ENCODE assay signal across 10 mouse cellular contexts in genomic region chr1:62244191-62244984, GRCm38 (mm10).
A peak's percentile ranks its signal among the peaks of the same experiment; 100 is the strongest.
DNase-seq lines count a peak whose midpoint lies in the region; ATAC-seq lines count a peak whose summit lies in the region.
"Had no signal": no experiment of that assay in that cellular context is flagged by ENCODE, and none has a peak within 500 bp of the region (broad histone marks: within the 10 kb centered on the region; RNA-seq: fewer than 3 reads in every experiment).

No protein-coding gene starts in this region.

- H3K27me3 ChIP-seq in intestine, embryonic 16.5 days (replicated peaks; ENCODE audit: control insufficient read depth, insufficient read depth, low read length), result no peaks in the 10 kb centered on the region
- no peaks in the 10 kb centered on the region for H3K27me3 ChIP-seq in intestine, embryonic 15.5 days (replicated peaks)
- H3K27me3 ChIP-seq in limb, embryonic 11.5 days (ENCODE audit: control insufficient read depth, insufficient read depth, low read length), result no peaks in the 10 kb centered on the region

- no peaks in the 10 kb centered on the region for H3K36me3 ChIP-seq in intestine, embryonic 16.5 days (ENCODE audit: control insufficient read depth, insufficient read depth, low read length)
- H3K36me3 ChIP-seq in intestine, embryonic 15.5 days, result no peaks in the 10 kb centered on the region
- no peaks in the 10 kb centered on the region for H3K36me3 ChIP-seq in limb, embryonic 11.5 days (ENCODE audit: control insufficient read depth, insufficient read depth, low read length)

- H3K4me3 ChIP-seq in intestine, embryonic 16.5 days (ENCODE audit: low read length), result no peak overlapping the region
- H3K4me3 ChIP-seq in intestine, embryonic 15.5 days (replicated peaks), result no peak overlapping the region
- H3K4me3 ChIP-seq in limb, embryonic 11.5 days (ENCODE audit: low read depth, low read length), result no peak overlapping the region
- H3K4me3 ChIP-seq: left cerebral cortex, adult 2 months had no signal

- H3K4me1 ChIP-seq in intestine, embryonic 16.5 days (ENCODE audit: control insufficient read depth, insufficient read depth, low read length), result 0 out of 2 replicates have a peak, but pooled peaks cover 2% of the 10 kb centered on the region
- H3K4me1 ChIP-seq in intestine, embryonic 15.5 days (replicated peaks), result no peaks in the 10 kb centered on the region
- peaks cover 2% of the 10 kb centered on the region; the same call in 1 of the 2 replicates for H3K4me1 ChIP-seq in limb, embryonic 11.5 days (ENCODE audit: control insufficient read depth, insufficient read depth, low read length)

- DNase-seq in brain, adult 2 months (ENCODE audit: low read depth, low spot score), result peak; percentile 35
- peak; percentile 36 for DNase-seq in embryo, embryonic 10.5 days (ENCODE audit: low spot score)
- peak; percentile 62 for DNase-seq in limb, embryonic 11.5 days (ENCODE audit: low spot score)
- no peak for DNase-seq in thymus, postnatal 14 days
- DNase-seq: gastrocnemius, postnatal 36 days had no signal

- no peak overlapping the region for H3K9ac ChIP-seq in intestine, embryonic 16.5 days (ENCODE audit: low read depth, low read length)
- H3K9ac ChIP-seq in intestine, embryonic 15.5 days, result no peak overlapping the region
- no peak overlapping the region for H3K9ac ChIP-seq in limb, embryonic 11.5 days (ENCODE audit: low read length)

- H3K27ac ChIP-seq in intestine, embryonic 16.5 days (ENCODE audit: low read length), result no peak overlapping the region
- no peak overlapping the region for H3K27ac ChIP-seq in intestine, embryonic 15.5 days
- no peak overlapping the region for H3K27ac ChIP-seq in limb, embryonic 11.5 days (replicated peaks; ENCODE audit: low read depth, low read length)
- H3K27ac ChIP-seq: left cerebral cortex, adult 2 months had no signal

- 37% methylated on average over 12 of the region's 12 CpGs for WGBS in intestine, embryonic 16.5 days
- WGBS in intestine, embryonic 15.5 days, result 42% methylated on average over 12 of the region's 12 CpGs
- 18% methylated on average over 12 of the region's 12 CpGs for WGBS in limb, embryonic 11.5 days

- ATAC-seq in intestine, embryonic 16.5 days, result peak; percentile 59; the same call in 1 of the 2 replicates
- ATAC-seq in intestine, embryonic 15.5 days, result no peak
- ATAC-seq in limb, embryonic 11.5 days (ENCODE audit: insufficient number of reproducible peaks, low FRiP score, low TSS enrichment, low read depth), result no peak
- ATAC-seq in erythroblast, adult 5-6 weeks (replicated peaks; ENCODE audit: low FRiP score, poor library complexity, severe bottlenecking), result no peak

- H3K9me3 ChIP-seq in intestine, embryonic 16.5 days (ENCODE audit: control insufficient read depth, low read length), result no peaks in the 10 kb centered on the region
- H3K9me3 ChIP-seq in intestine, embryonic 15.5 days, result no peaks in the 10 kb centered on the region
- no peaks in the 10 kb centered on the region for H3K9me3 ChIP-seq in limb, embryonic 11.5 days (ENCODE audit: control insufficient read depth, low read length)

- no peak overlapping the region for H3K4me2 ChIP-seq in intestine, embryonic 16.5 days (ENCODE audit: low read depth, low read length)
- H3K4me2 ChIP-seq in intestine, embryonic 15.5 days (replicated peaks), result no peak overlapping the region
- no peak overlapping the region for H3K4me2 ChIP-seq in limb, embryonic 11.5 days (ENCODE audit: low read depth, severe bottlenecking)
- H3K4me2 ChIP-seq: midbrain, embryonic 11.5 days had no signal
